Mouse (Mus musculus): Measurements from ENCODE around the gene Pcgf6.

Pcgf6 gene

GRCm38 (mm10) chr19:47050271-47051032, at the start of gene Pcgf6:
TSS of gene Pcgf6 (minus strand) at chr19:47050906.
- DNase-seq: peak; percentile 80

DNA sequence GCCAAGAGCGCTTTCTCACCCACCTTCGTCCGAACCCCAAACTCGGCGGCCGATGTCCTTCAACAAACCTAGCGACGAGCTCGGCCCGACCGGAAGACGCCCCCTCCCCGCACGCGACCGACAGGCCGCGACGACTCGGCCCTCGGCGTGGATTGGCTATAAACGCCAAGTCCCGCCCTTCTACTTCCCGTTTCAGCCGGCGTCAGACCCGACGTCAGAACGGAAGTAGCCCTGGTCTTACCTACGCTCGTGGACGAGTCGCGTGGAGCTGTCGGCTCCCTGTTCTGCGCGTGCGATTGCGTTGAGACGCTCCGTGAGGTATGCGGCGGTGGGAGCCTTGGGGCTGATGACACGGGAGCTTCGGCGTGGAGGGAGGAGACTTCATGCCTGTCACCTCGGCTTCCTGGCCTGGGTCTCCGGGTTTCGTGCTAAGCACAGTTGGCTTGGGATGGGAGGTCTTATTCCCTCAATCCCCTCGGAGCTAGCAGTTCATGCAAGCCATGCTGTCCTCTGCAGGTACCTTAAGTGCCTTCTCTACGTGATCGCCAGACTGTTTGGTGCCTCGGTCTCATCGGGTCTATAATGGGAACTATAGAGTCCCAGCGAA, 39.9 kb upstream of the Pcgf6 start, which contains the start of the genes Usmg5 and Pdcd11:
Usmg5 (minus strand) TSS at position 98 of the 607 bp plus-strand sequence.
Pdcd11 (plus strand) TSS at position 219 of the 607 bp plus-strand sequence.
- peak; percentile 97 for DNase-seq

DNA sequence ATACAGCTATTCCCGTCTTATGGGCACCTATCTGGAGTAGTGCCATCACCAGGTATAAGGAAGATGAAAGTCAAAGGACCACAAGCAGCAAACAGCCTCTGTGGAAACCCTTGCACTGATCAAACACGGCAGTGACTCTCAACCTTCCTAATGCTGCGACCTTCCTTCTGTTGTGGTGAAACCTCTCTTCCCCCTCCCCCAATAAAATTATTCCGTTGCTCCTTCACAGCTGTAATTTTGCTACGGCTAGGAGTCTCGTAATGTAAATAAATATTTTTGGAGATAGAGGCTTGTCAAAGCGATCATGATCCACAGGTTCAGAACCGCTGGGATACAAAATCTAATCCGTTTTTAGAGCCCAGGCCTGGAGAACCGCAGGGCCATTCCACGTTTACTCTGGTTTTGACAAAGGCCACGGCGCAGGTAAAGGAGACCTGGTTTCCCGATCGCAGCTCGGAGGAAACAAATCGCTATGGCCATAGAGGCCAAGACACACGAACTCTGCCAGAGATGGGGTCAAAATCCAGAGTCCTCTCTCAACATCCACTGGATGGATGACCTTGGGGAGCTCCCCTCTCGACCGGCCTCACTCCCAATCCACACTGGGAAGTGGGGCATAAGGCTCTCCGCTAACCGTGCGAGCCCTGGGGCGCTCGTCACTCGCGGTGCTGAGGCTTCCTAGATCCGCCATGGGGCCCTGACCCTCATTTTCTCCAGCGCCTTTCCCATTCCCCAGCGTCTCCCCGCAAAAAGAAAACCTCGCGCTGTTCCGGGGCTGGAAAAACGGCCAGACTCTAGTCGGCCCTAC, 39.2 kb upstream of the Pcgf6 start:
- DNase-seq: peak; percentile 6

- DNase-seq: no peak
These were observed 37.5 kb upstream of the Pcgf6 start for GRCm38 (mm10) chr19:47088226-47088625.

DNA sequence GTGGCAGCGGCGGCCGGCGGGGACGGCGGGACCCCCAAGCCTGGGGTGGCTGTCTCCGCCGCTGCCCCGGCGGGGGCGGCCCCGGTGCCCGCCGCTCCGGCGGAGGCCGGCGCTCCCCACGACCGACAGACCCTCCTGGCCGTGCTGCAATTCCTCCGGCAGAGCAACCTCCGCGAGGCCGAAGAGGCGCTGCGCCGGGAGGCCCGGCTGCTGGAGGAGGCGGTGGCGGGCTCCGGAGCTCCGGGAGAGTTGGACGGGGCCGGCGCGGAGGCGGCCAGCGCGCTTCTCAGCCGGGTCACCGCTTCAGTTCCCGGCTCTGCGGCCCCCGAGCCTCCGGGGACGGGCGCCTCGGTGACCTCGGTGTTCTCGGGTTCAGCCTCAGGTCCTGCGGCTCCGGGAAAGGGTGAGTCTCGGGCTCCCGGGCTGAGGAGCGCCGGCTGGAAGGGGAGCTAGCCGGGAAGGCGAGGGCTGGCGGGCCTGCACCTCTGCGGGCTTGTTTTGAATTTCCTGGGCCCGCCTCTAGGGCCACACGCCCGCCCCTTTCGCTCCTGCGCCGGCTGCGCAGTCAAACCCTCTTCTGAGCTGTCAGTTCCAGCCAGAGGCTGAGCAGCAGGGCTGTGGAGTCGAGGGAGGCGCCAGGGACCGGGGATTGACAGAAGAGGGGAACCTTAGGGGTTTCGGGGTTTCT, 17.4 kb upstream of the Pcgf6 start:
- DNase-seq: peak; percentile 92

- peak; percentile 99 for DNase-seq
These were observed 16.6 kb upstream of the Pcgf6 start, which contains the start of gene Taf5 for GRCm38 (mm10) chr19:47067096-47067882. TSS of gene Taf5 (plus strand) at chr19:47067746.

GRCm38 (mm10) chr19:47065860-47066259, 15.2 kb upstream of the Pcgf6 start:
- no peak for DNase-seq

DNA sequence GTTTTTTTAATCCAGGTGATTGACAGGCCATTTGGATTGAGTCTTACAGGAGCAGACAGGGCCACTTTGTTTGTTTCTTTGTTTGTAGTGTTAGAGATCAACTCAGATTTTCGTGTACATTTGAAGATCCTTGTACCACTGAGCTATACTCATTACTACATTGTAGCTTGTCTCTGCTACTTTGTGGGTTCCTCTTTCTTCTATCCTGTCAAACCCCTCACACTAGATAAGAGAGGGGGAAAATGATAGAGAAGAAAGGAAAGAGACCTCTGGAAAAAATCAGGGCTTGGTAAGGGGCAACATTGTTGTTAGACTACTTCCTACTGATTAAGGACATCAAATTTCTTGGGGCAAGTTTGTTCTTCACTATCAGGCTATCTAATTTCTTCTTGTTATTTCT, 7.0 kb upstream of the Pcgf6 start:
- no peak for DNase-seq

GRCm38 (mm10) chr19:47053471-47053870, 2.8 kb upstream of the Pcgf6 start:
- no peak for DNase-seq

DNA sequence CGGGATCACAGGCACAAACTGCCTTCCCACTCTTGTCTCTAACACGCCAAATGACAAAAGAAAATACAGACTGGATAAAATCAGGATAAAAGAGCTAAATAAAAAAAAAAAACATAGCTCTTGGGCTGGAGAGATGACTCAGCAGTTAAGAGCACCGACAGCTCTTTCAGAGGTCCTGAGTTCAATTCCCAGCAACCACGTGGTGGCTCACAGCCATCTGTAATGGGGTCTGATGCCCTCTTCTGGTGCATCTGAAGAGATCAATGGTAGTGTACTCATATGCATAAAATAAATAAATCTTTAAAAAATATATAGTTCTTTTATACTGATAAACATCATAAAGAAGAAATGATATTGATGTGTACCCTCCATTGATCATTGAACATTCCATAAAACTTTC, 2.2 kb upstream of the Pcgf6 start:
- DNase-seq: no peak

DNA sequence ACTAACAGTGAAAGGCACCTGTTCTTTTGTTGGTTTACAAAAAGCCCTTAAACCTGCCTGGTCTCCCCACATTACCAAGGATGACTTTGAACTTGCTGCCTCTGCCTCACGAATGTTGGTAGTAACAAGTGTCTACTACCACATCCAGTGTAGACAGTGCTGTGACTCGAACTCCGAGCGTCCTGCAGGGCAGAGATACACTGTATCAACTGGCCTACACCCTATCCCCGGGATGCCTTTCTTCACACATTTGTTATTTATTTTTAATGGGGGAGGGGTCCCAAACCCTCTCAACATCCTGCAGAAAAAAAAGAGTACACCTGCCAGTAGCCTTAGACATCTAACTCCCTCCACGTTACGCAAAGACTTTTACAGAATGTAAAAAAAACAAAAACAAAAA, 866 bp downstream of the Pcgf6 start:
- DNase-seq: no peak

- no peak for DNase-seq
These were observed 1.6 kb downstream of the Pcgf6 start for GRCm38 (mm10) chr19:47049061-47049460.

GRCm38 (mm10) chr19:47047236-47047833, 3.4 kb downstream of the Pcgf6 start:
- DNase-seq: no peak

DNA sequence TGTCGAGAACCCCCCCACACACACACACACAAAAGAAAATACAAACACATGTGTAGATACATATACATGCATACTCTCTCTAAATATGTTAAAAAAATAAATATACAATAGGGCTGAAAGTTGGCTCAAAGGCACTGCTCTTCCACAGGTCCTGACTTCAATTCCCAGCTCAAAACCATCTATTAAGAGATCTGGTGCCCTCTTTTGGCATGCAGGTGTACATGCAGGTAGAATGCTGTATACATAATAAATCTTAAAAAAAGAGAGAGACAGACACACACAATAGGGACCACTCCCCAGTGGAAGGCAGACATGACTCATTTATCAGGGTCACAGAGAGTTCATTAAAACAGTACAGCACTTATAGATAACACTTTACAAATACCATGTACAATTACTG, 4.4 kb downstream of the Pcgf6 start:
- DNase-seq: no peak

DNA sequence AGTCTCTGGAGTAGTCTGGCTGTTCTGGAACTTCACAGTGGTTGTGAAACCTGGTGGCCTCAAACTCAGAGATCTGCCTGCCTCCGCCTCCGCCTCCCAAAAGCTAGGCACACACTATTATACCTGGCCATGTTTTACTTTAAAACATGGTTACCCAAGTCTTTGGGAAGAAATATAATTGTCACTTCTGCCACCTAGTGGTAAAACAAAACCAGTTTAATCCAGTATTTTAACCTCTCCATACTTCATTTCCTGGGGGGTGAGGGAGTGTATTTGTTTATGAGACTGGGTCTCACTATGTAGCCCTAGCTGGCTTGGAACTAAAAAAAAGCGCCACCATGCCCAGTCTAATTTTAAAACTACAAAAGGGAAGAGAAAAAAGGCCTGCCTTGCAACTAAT, 7.1 kb downstream of the Pcgf6 start:
- no peak for DNase-seq

- DNase-seq: no peak
These were observed 9.8 kb downstream of the Pcgf6 start for GRCm38 (mm10) chr19:47040720-47041473.

DNA sequence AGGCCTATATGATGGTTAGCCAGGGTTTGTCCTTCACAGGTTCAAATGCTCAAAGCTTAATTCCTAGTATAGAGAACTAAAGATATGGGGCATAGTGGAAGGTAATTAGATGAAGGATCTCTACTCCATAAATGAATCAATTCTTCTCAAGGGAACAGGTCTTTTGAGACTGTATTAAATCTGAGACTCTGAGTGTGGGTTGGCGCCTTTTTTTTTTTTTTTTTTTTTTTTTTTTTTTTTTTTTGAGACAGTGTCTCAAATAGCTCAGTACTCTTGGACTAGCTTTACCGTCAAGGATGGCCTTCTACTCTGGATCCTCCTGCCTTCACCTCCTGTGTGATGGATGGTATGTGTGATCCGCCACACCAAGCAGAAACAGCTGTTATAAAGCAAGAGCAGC, 14.1 kb downstream of the Pcgf6 start:
- DNase-seq: no peak

DNA sequence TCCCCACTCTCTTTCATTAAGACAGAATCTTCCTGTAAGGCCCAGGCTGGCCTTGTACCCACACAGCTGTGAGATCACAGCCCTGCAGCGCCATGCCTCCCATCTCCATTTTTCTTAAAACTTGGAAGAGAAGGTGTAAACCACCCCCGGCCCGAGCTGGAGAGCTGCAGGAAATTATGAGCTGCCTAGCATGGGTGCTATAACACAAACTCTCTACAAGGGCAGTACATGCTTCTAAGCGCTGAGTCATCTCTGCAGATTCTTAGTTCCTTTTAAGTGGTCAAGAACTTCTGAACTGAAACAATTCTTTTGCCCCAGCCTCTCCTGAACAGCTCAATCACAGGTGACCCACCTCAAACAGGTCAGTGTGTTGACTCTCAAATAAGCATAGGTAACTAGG, 15.8 kb downstream of the Pcgf6 start:
- DNase-seq: no peak

- DNase-seq: no peak
These were observed 18.9 kb downstream of the Pcgf6 start for GRCm38 (mm10) chr19:47031770-47032169.

GRCm38 (mm10) chr19:47029796-47030195, 20.9 kb downstream of the Pcgf6 start:
- no peak for DNase-seq

- no peak for DNase-seq
These were observed 24.2 kb downstream of the Pcgf6 start for GRCm38 (mm10) chr19:47026513-47026912.

All from lung, postnatal 10 days (tissue).